Mouse (Mus musculus): ENCODE results near the gene Sgpp2. TPM values are rescaled to one million over a fixed set of nuclear protein-coding genes. Genes with fewer than 3 reads are reported as not detected.

Gene Sgpp2
- polyA plus RNA-seq (2015; fragmentation: Nextera tagmentation; extraction: Ambion mirVana): 23.0 and 25.9 TPM in 2 replicates

GRCm38 (mm10) chr1:78310021-78310752 lies at the start of gene Sgpp2:
Gene Sgpp2, plus strand, starts transcription at chr1:78310345.
- peaks cover 5% of the 10 kb centered on the region; the same call in 1 of the 2 replicates for H3K4me1 ChIP-seq (replicated peaks; ENCODE audit: control insufficient read depth, insufficient read depth, low read length)
- peak within 1 kb of the TSS; percentile 90 for H3K27ac ChIP-seq (ENCODE audit: low read depth, low read length)
- H3K27me3 ChIP-seq (replicated peaks; ENCODE audit: control insufficient read depth, insufficient read depth, low read length): 0 out of 2 replicates have a peak, but pooled peaks cover 5% of the 10 kb centered on the region
- peak within 1 kb of the TSS; percentile 54 for H3K9ac ChIP-seq (ENCODE audit: low read depth, low read length)
- H3K4me2 ChIP-seq (replicated peaks; ENCODE audit: low read depth): peak within 1 kb of the TSS; percentile 72
- H3K36me3 ChIP-seq (ENCODE audit: control insufficient read depth, insufficient read depth): no peaks in the 10 kb centered on the region
- no peaks in the 10 kb centered on the region for H3K9me3 ChIP-seq (ENCODE audit: control insufficient read depth)
- ATAC-seq: peak; percentile 78
- H3K4me3 ChIP-seq (ENCODE audit: low read depth, low read length): peak within 1 kb of the TSS; percentile 63
- TF ChIP-seq CTCF (IDR thresholded peaks at IDR 0.05; ENCODE audit: low read depth): peak; percentile 28; the same call in 1 of the 2 replicates
- under 1% methylated on average over 68 of the region's 68 CpGs for WGBS

DNA sequence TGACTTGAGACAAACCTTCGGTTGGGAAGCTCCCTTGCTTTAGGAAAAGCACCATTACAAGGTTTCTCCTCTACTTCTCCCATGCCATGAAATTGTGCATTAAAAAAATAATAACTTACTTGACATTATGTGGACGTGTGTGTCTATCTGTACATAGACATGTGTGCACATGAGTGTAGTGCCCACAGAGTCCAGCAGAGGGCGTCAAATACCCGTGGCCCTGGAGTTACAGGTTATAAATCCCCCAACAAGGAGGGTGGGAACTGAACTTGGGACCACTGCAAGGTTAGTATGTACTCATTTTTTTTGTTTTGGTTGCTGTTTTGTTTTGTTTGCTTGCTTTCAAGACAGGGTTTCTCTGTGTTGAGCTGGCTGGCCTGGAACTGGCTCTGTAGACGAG lies 42.6 kb upstream of the Sgpp2 start:
- ATAC-seq: no peak
- Histone ChIP-seq H3K4me2 (replicated peaks; ENCODE audit: low read depth) (no peak overlapping the region), H3K9me3 (ENCODE audit: control insufficient read depth) (no peaks in the 10 kb centered on the region), H3K27ac (ENCODE audit: low read depth, low read length) (no peak overlapping the region), H3K9ac (ENCODE audit: low read depth, low read length) (no peak overlapping the region), H3K36me3 (ENCODE audit: control insufficient read depth, insufficient read depth) (no peaks in the 10 kb centered on the region), H3K4me1 (replicated peaks; ENCODE audit: control insufficient read depth, insufficient read depth, low read length) (no peaks in the 10 kb centered on the region), H3K4me3 (ENCODE audit: low read depth, low read length) (no peak overlapping the region), H3K27me3 (replicated peaks; ENCODE audit: control insufficient read depth, insufficient read depth, low read length) (no peaks in the 10 kb centered on the region)
- peak; percentile 53 for TF ChIP-seq CTCF (IDR thresholded peaks at IDR 0.05; ENCODE audit: low read depth)
- WGBS: 59% methylated on average over 5 of the region's 5 CpGs

- TF ChIP-seq CTCF (IDR thresholded peaks at IDR 0.05; ENCODE audit: low read depth): no peak
- no peaks in the 10 kb centered on the region for H3K36me3 ChIP-seq (ENCODE audit: control insufficient read depth, insufficient read depth)
- no peak overlapping the region for H3K9ac ChIP-seq (ENCODE audit: low read depth, low read length)
- no peak overlapping the region for H3K4me3 ChIP-seq (ENCODE audit: low read depth, low read length)
- H3K27ac ChIP-seq (ENCODE audit: low read depth, low read length): no peak overlapping the region
- no peaks in the 10 kb centered on the region for H3K9me3 ChIP-seq (ENCODE audit: control insufficient read depth)
- no peaks in the 10 kb centered on the region for H3K4me1 ChIP-seq (replicated peaks; ENCODE audit: control insufficient read depth, insufficient read depth, low read length)
- no peak for ATAC-seq
- H3K27me3 ChIP-seq (replicated peaks; ENCODE audit: control insufficient read depth, insufficient read depth, low read length): no peaks in the 10 kb centered on the region
- WGBS: 69% methylated on average over 3 of the region's 3 CpGs
- no peak overlapping the region for H3K4me2 ChIP-seq (replicated peaks; ENCODE audit: low read depth)
These were observed 37.2 kb upstream of the Sgpp2 start for GRCm38 (mm10) chr1:78272915-78273314.

DNA sequence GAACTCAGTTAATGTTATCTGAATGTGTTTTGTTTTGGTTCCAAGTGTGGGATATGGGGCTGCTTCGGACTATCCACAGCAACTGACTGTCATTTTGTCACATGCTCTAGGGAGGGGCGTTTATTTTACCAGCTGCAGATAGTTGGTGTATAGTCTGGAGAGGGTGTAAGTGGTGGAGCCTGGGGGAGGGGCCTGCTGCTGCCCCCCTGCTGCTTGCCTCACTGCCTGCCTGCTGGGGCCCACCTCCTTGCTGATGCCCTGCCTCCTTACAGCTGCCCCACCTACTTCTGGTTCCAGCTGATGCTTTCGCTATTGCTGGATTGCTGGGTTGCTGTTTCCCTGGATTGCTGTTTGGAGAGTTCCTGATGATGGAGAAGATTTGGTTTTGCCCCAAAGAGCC lies 31.0 kb upstream of the Sgpp2 start:
- 20% methylated on average over 3 of the region's 3 CpGs for WGBS
- no peaks in the 10 kb centered on the region for H3K4me1 ChIP-seq (replicated peaks; ENCODE audit: control insufficient read depth, insufficient read depth, low read length)
- H3K4me2 ChIP-seq (replicated peaks; ENCODE audit: low read depth): no peak overlapping the region
- TF ChIP-seq CTCF (IDR thresholded peaks at IDR 0.05; ENCODE audit: low read depth): no peak
- no peak for ATAC-seq
- H3K9ac ChIP-seq (ENCODE audit: low read depth, low read length): no peak overlapping the region
- no peaks in the 10 kb centered on the region for H3K36me3 ChIP-seq (ENCODE audit: control insufficient read depth, insufficient read depth)
- no peak overlapping the region for H3K27ac ChIP-seq (ENCODE audit: low read depth, low read length)
- H3K4me3 ChIP-seq (ENCODE audit: low read depth, low read length): no peak overlapping the region
- H3K9me3 ChIP-seq (ENCODE audit: control insufficient read depth): no peaks in the 10 kb centered on the region
- H3K27me3 ChIP-seq (replicated peaks; ENCODE audit: control insufficient read depth, insufficient read depth, low read length): no peaks in the 10 kb centered on the region

- no peak overlapping the region for H3K27ac ChIP-seq (ENCODE audit: low read depth, low read length)
- H3K9me3 ChIP-seq (ENCODE audit: control insufficient read depth): no peaks in the 10 kb centered on the region
- TF ChIP-seq CTCF (IDR thresholded peaks at IDR 0.05; ENCODE audit: low read depth): no peak
- H3K27me3 ChIP-seq (replicated peaks; ENCODE audit: control insufficient read depth, insufficient read depth, low read length): no peaks in the 10 kb centered on the region
- 88% methylated on average over 3 of the region's 3 CpGs for WGBS
- no peak overlapping the region for H3K4me3 ChIP-seq (ENCODE audit: low read depth, low read length)
- H3K9ac ChIP-seq (ENCODE audit: low read depth, low read length): no peak overlapping the region
- H3K36me3 ChIP-seq (ENCODE audit: control insufficient read depth, insufficient read depth): no peaks in the 10 kb centered on the region
- no peaks in the 10 kb centered on the region for H3K4me1 ChIP-seq (replicated peaks; ENCODE audit: control insufficient read depth, insufficient read depth, low read length)
- no peak for ATAC-seq
- no peak overlapping the region for H3K4me2 ChIP-seq (replicated peaks; ENCODE audit: low read depth)
These were observed 17.7 kb upstream of the Sgpp2 start for GRCm38 (mm10) chr1:78292397-78292796.

DNA sequence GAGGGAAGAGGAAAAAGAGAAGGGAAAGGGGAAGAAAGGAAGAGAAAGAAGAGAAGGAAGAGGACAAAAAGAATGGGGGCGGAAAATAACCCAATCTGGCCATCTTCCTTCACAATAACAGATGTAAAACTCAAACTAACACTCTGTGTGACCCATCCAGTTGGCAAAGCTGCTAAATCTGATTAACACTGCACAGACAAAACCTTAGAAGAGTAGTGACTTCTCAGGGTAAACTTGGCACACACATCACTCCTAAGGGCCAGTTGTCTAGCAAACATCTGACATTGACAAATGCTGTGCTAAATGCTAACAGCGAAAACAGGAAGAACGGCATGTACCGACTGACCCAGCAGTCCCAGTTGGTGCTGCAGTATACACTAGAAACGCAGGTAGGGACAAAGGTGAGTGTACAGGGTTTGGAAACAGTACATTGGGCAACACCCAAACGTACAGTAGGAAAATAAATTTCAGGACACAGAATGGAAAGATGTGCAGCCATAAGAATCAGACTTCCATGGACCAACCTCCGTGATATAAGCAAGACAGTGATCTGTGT lies 10.4 kb upstream of the Sgpp2 start:
- ATAC-seq: no peak
- H3K9me3 ChIP-seq (ENCODE audit: control insufficient read depth): no peaks in the 10 kb centered on the region
- no peaks in the 10 kb centered on the region for H3K27me3 ChIP-seq (replicated peaks; ENCODE audit: control insufficient read depth, insufficient read depth, low read length)
- no peak overlapping the region for H3K27ac ChIP-seq (ENCODE audit: low read depth, low read length)
- 66% methylated on average over 7 of the region's 7 CpGs for WGBS
- TF ChIP-seq CTCF (IDR thresholded peaks at IDR 0.05; ENCODE audit: low read depth): no peak
- no peak overlapping the region for H3K4me2 ChIP-seq (replicated peaks; ENCODE audit: low read depth)
- H3K4me3 ChIP-seq (ENCODE audit: low read depth, low read length): no peak overlapping the region
- H3K36me3 ChIP-seq (ENCODE audit: control insufficient read depth, insufficient read depth): no peaks in the 10 kb centered on the region
- H3K4me1 ChIP-seq (replicated peaks; ENCODE audit: control insufficient read depth, insufficient read depth, low read length): no peaks in the 10 kb centered on the region
- no peak overlapping the region for H3K9ac ChIP-seq (ENCODE audit: low read depth, low read length)
